In the genomic region with DNA sequence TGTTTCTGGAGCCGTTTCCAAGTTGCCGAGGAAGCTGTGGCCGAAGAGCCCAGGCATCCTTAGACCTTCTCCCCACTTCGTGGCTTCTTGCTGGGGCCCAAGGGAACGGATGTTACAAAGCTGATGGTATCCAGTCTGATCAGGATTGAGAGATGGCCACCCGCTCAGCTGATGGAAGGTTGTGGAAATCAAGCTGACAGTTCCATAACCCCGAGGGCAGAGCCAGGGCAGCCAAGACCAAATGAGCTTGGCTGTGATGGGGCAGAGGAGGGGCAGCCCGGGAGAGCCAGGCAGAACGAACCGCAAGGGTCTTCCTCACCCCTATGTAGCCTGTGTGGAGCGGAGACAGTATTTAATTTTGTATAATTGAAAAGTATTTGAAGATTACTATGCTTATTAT, we compare ENCODE assay signal across 12 mouse cellular contexts.
"Had no signal": no experiment of that assay in that cellular context is flagged by ENCODE, and none has a peak within 500 bp of the region (broad histone marks: within the 10 kb centered on the region; RNA-seq: fewer than 3 reads in every experiment).

No protein-coding gene starts in this region.

- H3K27ac ChIP-seq: kidney, postnatal 0 days; liver, embryonic 15.5 days; stomach, postnatal 0 days had no signal

- H3K9me3 ChIP-seq: liver, embryonic 15.5 days had no signal

- H3K4me3 ChIP-seq: liver, embryonic 15.5 days had no signal

- H3K9ac ChIP-seq: liver, embryonic 15.5 days had no signal

- ATAC-seq: lung, postnatal 0 days had no signal

- H3K36me3 ChIP-seq: liver, embryonic 15.5 days had no signal

- H3K4me1 ChIP-seq: liver, embryonic 15.5 days had no signal

- H3K27me3 ChIP-seq: liver, embryonic 15.5 days had no signal

- DNase-seq: kidney, adult 9 months; kidney, postnatal 36 days; layer of hippocampus, adult 9-11 months; layer of hippocampus, postnatal 36 days; lung, adult 2 months; lung, postnatal 36 days; thymus, postnatal 4 days had no signal

- H3K4me2 ChIP-seq: liver, embryonic 11.5 days; liver, embryonic 15.5 days had no signal
